Mouse (Mus musculus) kidney, postnatal 36 days (tissue): ENCODE results near the gene Bcan.
A peak's percentile ranks its signal among the peaks of the same experiment; 100 is the strongest.

Experiments
- DNase-seq, 2 experiments: peaks; one replicate each; pipeline ENCODE4 v3.0.0; 2021 to 2022; ENCODE audit warnings: mixed read lengths in 2 of 2

The Bcan gene

DNA sequence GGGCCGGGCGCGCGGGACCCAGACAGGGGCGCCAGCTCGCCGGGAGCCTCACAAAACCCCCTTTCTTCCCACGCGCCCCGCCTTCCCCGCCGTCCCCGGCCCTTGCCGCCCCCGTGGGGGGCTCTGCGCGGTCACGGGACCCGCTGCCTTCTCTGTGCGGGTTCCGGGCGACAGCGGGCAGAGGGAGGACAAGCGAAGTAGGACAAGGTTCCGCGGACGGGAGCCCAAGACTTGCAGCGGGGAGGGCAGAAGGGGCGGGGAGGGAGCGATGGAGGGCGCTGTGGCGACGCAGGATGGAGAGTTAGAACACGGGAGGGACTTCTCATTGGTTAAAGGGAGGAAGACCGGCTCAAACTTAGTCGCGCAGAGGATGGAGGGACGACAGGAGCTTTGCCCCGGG is at the start of gene Bcan:
Bcan (minus strand) TSS at position 50 of the 400 bp plus-strand sequence.
- no peak for DNase-seq

DNA sequence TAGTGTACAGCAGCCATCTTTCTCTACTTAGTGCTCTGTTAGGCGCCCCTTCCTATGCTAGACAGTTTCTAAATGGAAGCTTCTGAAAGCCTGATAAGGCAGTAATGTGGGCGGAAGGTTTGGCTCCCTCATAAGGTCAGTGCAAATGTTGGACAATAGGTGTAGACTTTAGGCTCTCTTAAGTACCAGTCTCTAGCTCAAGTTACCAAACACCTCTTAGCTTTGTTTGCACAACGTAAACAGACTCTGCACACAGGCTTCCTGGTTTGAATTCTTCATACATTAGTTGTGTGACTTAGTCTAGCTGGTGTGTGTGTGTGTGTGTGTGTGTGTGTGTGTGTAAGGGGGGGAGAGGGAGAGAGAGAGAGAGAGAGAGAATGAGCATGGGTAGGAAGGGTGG is 49.5 kb upstream of the Bcan start:
- no peak for DNase-seq

- DNase-seq: peak; percentile 92 to 98
Observed at GRCm38 (mm10) chr3:88042661-88043421, 42.8 kb upstream of the Bcan start, which contains the start of gene Gpatch4. Gene Gpatch4, plus strand, starts transcription at chr3:88043108.

DNA sequence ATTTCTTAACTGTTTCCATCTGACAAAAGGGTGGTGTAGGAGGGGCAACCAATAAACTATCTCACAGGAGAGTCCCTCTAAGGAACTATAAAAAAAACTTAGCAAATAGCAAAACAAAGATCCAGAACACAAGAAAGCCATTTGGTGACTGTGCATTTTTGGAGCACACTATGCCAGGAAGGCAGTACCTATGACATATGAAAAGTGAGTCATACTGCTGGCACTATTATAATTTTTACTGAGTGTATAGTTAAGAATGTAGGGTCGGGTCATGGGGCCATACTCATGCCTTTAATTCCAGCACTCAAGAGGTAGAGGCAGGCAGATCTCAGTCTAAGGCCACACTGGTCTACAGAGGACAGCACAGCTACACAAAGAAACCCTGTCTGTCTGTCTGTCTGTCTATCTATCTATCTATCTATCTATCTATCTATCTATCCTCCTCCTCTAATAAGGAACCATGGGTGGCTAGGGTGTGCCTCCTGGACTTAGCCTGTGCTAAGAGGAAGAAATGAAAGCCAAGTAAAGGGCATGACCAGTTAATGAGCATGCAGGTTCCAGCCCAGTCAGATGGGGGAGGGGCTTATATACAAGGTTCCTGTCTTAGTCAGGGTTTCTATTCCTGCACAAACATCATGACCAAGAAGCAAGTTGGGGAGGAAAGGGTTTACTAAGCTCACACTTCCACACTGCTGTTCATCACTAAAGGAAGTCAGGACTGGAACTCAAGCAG is 35.7 kb upstream of the Bcan start:
- no peak for DNase-seq

- no peak for DNase-seq
Observed at GRCm38 (mm10) chr3:88033506-88033905, 33.5 kb upstream of the Bcan start.

DNA sequence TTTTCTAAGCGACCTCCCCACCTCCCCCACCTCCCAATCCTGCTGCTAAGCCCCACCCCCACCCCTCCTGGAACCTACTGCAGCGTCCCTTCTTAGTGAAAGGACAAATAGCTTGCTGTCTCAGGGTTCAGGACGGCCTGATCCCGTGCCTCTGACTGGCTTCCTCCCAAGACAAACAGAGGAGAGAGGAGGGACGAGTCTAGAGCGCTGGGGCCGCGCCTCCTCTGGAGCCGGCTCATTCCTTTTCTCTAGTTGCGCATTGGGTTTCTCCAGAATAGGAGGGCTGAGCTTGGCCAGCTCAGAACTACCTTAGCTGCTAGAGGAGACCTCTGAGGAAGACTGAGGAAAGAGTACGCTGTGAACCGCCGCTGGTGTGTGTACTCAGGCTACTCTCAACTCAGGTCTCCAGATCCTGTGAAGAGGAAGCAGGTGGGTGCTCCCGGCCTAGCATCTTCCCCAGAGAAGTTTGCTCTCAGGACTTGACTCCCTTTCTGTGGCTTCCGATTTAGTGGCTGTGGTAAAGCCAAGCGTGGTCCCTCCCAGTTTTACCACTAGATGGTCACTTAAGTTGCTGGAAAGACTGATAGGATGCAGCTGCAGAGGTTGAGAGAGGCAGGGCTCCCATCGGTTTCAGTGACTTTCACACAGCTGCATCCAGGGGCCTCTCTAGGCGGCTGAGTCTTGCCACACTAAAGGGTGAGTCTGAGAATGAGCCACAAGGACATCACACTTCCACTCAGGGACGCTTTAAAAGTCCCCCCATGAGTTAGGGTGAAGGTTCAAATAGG is 30.8 kb upstream of the Bcan start:
- peak; percentile 71 to 73 for DNase-seq

- peak in 1 of 2 experiments; percentile 40 for DNase-seq
Observed at GRCm38 (mm10) chr3:88027434-88028186, 27.6 kb upstream of the Bcan start, which contains the start of gene Hapln2. Gene Hapln2, minus strand, starts transcription at chr3:88027583.

DNA sequence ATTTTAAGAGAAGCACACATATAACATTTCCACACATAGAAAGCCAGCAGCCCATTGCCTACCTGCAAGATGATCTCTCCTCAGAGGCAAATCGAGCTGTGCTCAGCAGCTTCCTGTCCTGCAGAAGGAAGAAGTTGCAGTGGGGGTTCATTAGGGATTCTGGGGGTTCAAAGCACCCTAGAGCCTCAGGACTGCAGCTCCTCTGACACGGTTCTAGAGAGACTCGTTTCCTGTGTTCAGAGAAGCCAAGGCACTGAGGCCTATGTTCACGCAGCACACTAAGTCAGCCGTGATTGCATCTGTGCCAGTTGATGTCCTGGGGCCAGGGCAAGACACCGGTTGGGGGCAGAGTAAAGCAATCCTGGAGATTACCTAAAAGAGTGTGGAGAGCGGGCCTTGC is 26.8 kb upstream of the Bcan start:
- no peak for DNase-seq

- DNase-seq: peak in 1 of 2 experiments; percentile 23
Observed at GRCm38 (mm10) chr3:88023192-88024074, 23.4 kb upstream of the Bcan start.

GRCm38 (mm10) chr3:88022322-88023191 is 22.5 kb upstream of the Bcan start:
- peak; percentile 97 to 98 for DNase-seq

- peak; percentile 40 to 68 for DNase-seq
Observed at GRCm38 (mm10) chr3:88010634-88011265, 10.7 kb upstream of the Bcan start.

- DNase-seq: no peak
Observed at GRCm38 (mm10) chr3:88005822-88006786, 6.1 kb upstream of the Bcan start.

DNA sequence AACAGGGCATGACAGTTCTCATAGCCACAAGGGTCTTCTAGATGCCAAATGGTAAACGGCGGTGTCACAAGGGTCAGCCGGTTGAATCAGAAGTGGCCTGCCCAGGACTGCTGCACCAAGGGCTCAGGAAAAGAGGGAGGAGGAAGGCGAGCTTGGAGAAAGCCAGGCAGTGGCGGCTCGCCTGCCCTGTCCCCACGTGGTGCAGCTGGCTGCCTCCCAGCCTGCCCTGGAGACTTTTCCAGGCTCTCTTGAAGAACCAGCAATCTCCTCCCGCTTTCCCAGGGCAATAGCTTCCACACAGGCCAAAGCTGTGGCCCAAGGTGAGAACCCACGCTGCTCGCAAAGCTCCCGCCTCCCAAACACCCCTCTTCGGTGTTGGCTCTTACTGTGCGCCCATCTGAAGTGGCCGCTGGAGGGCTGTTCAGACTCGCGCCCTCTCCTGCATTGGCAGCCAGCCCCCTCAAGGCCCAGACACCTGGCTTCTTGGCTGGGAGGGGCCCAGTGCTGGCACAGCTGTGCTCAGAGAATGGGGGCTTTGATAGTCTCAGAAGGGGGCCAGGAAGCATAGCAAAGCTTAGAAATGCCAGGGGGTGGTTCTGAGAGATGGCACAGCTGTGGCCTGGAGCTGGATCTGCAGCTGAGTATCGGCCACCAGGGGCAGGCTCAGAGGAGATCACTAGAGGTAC is 2.4 kb upstream of the Bcan start:
- peak in 1 of 2 experiments; percentile 47 for DNase-seq

- DNase-seq: no peak
Observed at GRCm38 (mm10) chr3:88000816-88001595, 976 bp upstream of the Bcan start.

GRCm38 (mm10) chr3:87999243-87999895 is 661 bp downstream of the Bcan start:
- no peak for DNase-seq

DNA sequence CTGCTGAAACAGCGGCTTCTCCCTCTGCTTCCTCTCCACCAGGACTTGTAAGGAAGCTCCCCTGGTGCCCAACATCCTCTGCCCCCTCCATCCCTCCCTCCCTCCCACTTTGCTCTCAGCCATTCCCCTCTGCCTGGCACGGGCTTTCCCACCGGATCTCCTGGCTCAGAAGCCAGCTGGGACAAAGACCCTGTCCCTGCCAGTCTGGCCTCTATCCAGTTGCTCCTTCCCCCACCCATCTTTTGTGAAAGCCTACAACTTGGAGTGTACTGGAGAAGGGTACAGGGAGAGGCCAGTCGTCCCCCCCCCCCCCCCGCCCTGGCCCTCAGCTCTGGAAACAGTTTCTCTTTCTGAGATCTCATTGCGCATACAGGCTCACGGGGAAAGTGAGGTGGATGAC is 1.3 kb downstream of the Bcan start:
- DNase-seq: no peak
